Mouse (Mus musculus) thymus, postnatal 4 days (tissue): ENCODE data around the gene Emilin1.

ENCODE experiments used
- DNase-seq: peaks from one replicate; pipeline ENCODE4 v3.0.0; 2021

The Emilin1 gene

GRCm38 (mm10) chr5:30961545-30962505 lies 48.6 kb downstream of the Emilin1 start:
- DNase-seq = no peak

- no peak for DNase-seq
Measured at GRCm38 (mm10) chr5:30963916-30964315, 50.7 kb downstream of the Emilin1 start.

DNA sequence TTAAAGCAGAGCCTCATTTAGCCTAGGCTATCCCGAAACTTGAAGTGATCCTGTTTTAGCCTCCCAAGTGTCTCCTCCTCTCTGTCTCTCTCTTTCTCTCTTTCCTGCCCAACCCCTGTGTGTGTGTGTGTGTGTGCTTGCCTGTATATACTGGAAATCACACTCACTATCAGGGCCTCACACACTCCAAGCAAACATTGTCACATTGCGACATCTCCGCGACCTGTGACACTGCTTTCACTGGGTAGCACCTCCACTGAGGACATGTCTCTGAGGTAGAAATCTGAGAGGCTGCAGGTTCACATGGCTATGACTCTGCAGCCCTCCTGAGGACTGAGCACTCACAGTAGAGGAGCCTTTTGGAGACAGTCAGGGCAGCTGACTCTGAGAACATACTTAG lies 53.0 kb downstream of the Emilin1 start:
- DNase-seq = no peak

DNA sequence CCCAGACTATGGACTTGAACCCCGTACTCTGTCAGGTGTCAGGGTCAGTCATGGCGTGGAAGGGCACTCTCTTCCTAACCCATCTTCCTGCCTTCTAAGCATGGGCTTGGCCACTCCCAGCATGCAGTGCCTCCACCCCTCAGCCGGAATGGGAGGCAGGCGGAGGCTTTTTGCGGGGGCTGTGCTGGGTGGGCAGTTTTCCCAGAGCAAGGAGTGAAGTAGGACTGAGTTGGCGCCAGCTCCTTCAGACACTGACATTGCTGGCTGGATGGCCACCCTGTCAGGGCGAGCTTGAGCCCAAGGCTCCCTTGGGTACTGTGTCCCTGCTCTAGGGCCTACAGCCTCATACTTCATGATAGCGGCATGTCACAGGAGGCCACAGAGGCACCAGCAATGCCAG lies 55.2 kb downstream of the Emilin1 start, which contains the start of gene Tcf23:
Gene Tcf23 (plus strand): TSS at position 247 of the 400 bp plus-strand sequence.
- no peak for DNase-seq

GRCm38 (mm10) chr5:30969440-30969839 lies 56.2 kb downstream of the Emilin1 start:
- DNase-seq = no peak
